Mouse (Mus musculus) layer of hippocampus, postnatal 25 days (tissue): ENCODE measurements around the gene Myo3b. TPM values are rescaled to one million over a fixed set of nuclear protein-coding genes. Genes with fewer than 3 reads are reported as not detected.

Source experiments
- DNase-seq, 2 experiments: peaks; one replicate each; pipeline ENCODE4 v3.0.0; 2022; ENCODE audit warnings: mixed read lengths in 2 of 2, low spot score in 1 of 2; ENCODE audit errors: extremely low spot score in 1 of 2
- total RNA-seq, 2 experiments: library from RNA; stranded (reverse); gene quantifications; 2 replicates each; pipeline ENCODE4 v1.2.3; 2021

Myo3b gene
- total RNA-seq, 2 experiments from 2014 or later = 0.96 to 1.1 TPM

GRCm38 (mm10) chr2:70345126-70345525 is 306.2 kb downstream of the Myo3b start:
- no peak for DNase-seq

DNA sequence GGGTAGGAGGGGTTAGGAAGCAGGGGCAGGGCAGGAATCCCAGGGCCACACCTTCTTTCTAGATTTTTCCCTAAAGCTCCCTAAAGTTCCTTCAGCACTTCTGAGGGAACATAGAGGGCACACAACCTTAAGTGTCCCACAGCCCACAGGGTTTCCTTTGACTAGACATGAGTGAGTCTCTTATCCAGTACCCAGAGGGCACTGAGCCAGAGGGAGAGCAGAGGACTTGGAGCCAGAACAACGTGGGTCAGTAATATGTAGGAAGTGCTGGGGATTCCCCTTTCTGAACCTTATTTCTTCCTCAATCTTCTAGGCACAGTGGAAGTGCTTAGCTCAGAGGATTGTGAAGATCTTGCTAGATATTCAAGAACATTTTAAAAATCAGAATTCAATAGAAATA is 308.6 kb downstream of the Myo3b start:
- no peak for DNase-seq

DNA sequence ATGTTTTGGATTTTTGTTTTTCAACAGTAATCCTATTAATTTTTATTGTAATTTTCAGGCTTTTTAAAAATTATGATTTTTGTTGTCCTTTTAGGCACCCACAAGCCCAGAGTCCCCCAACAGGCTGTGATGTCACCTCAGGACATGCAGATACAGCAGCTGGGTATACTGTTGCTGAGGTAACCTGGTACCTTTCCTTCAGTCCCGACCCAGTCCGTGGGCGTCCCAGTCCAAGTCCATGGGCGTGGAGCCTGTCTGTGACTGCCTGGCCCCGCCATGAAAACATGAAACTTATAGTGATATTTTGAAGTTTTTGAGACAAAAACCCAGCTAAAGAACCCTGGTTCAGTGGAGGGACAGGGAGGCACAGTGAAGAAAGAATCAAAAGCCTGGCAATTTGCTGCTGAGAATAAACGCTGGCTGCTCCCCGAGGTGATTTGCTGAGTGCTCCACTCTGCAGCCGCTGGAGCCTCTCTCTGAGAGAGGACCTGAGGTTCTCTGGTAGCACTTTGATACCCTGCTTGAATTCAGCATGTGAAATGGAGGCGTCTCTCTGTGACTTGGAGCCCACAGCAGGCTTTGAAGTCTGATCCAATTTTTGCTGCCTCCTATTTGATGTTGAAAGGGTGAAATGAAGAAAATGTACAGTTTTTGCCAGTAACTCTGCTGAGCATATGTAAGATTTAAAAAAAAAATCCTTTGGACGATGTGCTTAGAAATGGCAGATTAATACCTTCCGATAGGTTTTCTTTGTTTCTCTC is 310.0 kb downstream of the Myo3b start:
- no peak for DNase-seq

DNA sequence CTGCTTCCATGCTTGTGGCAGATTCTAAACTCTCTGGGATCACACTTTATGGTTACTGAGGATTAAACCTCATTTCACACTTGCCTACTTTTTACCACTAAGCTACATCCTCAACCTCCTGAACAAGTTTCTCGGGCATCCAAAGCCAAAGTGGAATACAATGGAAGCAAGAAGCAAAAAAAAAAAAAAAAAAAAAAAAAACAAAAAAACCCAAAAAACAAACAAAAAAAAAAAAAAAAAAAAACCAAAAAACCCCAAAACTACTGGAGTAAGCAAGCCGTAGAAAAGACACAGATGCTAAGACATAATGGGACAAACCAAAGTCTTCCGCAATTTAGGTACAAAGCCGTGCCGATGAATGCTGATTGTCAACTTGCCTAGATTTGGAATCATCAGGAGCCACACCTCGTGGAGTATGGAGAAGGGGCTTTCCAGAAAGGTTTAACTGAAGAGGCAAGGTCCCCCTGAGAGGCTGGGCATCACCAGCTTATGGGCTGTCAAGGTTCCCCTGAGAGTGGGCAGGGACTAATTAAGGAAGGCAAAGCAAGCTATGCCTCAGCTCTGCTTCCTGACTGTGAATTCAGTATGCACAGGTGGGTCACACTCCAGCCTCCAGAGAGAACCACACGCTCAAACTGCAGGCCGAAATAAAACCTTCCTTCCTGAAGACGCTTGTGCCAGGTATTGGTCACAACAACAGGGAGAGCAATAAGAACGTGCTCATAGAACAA is 313.7 kb downstream of the Myo3b start:
- no peak for DNase-seq

DNA sequence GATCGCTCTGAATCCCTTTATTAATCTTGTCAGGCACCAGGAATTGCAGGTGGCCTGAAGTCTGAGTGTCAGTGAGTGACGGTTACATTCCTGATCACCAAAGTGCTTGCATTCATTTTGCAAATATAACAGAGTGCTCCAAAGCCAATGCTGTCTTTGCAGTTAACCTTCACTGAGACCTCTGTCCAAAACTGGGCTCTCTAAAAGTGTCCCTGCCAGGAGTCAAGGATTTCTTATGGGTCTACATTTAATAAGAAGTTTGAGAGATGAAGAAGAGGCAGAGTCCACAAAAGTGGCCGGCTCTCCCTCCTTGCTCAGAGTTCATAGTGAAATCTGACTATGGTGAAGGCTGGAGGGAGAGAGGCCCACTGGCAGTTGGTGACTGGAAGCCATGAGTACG is 315.1 kb downstream of the Myo3b start:
- no peak for DNase-seq

GRCm38 (mm10) chr2:70355026-70355425 is 316.1 kb downstream of the Myo3b start:
- DNase-seq = no peak

- no peak for DNase-seq
Measured at GRCm38 (mm10) chr2:70369421-70369820, 330.5 kb downstream of the Myo3b start.

- no peak for DNase-seq
Measured at GRCm38 (mm10) chr2:70379341-70379740, 340.4 kb downstream of the Myo3b start.

GRCm38 (mm10) chr2:70379939-70380338 is 341.0 kb downstream of the Myo3b start:
- no peak for DNase-seq

DNA sequence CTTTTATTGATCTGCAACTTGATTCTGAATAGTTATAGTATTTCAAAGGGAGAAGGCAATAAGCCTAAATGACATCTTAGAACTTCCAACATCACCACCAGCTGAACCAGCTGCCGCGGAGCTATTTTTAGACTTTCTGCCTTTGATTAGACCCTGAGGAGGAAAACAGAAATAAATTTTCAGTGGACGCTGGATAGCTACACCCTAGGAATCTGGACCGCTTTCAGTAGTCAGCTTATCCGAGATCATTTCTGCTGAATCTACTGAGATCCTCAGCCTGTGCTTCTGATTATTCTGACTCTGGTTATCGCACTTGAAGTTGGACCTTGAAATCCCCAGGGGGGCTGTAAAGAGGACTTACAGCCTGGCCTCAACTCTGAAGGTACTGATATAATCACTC is 349.7 kb downstream of the Myo3b start:
- DNase-seq = no peak

GRCm38 (mm10) chr2:70389162-70389561 is 350.2 kb downstream of the Myo3b start:
- DNase-seq = no peak

DNA sequence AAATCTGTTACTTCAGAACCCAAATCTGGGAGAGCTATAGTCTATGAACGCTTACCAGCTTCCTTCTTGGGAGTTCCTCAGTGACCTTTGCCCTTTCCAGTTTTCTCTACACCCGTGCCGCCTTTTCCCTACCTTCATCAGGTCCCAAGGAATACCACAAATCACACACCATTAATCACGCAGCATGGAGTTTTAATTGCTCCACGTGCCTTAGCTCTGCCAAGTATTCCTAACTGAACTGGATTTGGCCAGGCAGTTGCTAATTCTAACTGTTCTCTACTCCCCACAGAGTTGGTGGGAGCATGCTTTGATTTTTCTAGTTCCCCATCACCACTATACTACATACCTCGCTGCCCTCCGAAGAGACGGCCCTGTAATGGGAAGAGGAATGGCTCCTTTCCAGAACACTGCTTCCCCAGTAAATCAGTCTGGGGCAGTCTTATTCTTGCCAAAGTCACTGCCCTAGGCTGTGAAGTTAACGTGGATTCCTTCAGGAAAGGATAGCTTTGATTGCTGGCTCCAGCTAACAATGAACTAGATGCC is 358.9 kb downstream of the Myo3b start:
- no peak for DNase-seq

DNA sequence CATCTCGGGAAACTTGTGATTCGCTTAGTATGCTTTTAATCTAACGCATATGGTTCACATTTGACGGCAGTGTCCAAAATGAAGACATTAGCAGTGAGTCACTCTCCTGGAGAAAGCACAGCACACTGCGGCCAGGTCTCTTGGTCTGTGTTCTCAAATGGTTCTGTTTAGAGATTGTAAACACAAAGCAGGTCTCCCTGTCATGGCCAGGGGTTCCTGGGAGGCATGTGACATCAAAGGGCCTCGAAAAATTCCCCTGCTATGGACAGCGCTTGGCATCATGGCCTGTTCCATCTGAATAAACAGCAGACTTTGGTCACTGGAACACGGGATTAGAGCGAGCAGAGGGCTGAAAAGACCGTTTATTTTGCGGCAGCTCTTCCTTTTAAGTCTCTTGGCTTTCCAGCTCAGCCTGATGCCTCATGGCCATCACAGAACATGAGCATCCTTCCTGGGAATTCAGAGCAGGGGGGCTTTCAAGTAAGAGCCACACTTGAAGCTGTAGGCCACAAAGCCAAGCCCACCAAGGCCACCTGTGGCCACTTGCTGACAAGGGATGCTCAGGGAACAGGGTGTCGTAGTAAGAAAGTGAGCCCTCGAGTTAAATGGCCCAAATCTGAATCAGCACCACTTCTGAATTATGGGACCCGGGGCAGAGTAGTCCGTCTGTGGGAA is 360.7 kb downstream of the Myo3b start:
- DNase-seq = no peak

DNA sequence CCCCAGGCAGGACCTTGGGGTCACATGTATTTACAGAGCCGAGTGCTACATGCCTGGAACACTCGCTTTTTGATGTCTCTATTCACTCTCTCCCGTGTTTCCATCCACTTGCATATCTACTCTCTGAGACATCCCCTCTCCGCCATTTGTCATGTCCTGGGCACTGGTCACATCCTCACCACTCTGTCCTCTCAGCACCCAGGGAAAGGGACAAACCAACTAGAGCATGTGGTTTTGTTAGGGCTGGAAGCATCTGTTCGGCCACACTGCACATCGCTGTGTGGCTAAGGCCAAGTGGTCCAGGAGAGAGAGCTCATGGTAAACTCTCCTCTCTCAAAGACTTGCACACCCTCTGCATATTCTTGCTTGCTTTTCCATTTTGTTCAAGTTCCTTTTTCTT is 361.4 kb downstream of the Myo3b start:
- DNase-seq = no peak

DNA sequence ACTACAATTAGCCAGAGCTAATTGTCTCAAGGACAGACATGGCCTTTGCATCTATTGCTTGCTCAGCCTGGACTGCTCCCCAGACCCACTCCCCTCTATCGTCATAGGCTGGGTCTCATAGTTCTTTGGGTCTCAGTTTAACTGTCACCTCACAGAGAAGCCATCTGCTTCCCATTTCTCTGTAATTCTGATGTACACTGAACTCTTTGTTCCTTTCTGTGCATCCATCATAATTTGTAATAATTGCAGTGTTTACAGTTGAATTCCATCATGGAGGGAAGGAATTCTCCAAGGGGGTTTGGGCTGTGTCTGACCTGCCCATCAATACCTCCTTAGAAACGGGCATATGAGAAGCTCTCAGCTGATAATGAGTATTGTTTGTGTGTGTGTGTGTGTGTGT is 365.4 kb downstream of the Myo3b start:
- DNase-seq = no peak

- DNase-seq = no peak
Measured at GRCm38 (mm10) chr2:70406846-70407245, 367.9 kb downstream of the Myo3b start.

DNA sequence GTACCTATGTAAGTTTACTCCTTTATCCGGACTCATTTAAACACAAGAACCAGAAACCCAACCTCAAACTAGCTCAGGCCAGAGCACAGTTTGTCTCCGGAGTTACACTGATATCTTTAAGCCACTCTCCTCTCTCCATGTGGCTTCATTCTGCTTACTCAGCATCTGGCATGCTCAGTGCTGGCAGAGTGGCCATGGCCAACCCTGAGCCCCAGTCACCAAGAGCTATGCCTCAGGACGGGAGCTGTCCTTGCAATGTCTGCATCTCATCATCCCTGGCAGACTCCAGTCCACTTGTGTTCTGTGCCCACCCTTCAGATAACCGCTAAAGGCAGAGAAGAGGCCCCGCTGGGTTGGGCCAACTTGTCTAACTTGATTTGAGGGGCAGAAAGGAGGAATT is 368.8 kb downstream of the Myo3b start:
- DNase-seq = no peak

- no peak for DNase-seq
Measured at GRCm38 (mm10) chr2:70410298-70410885, 371.5 kb downstream of the Myo3b start.

DNA sequence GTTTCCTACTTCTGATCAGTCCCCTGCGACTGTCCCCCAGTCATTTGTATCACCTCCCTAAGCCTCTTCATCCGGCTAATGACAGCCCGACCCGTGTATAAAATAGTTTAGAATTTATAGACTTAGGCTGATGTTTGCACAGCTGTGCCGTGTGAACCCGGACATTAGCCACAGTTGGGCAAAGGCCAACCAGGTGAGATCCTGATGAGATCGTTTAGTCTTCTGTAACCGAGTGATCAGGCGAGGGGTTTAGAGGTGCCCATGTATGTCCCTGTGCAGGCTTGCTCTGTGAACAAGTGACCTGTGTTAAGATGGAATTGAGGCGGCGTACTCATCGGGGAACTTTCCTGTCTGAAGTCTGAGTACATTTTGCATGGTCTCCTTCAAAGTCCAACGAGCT is 373.4 kb downstream of the Myo3b start:
- no peak for DNase-seq

- no peak for DNase-seq
Measured at GRCm38 (mm10) chr2:70414386-70414785, 375.5 kb downstream of the Myo3b start.

GRCm38 (mm10) chr2:70415521-70415920 is 376.6 kb downstream of the Myo3b start:
- no peak for DNase-seq
